Mouse (Mus musculus) urinary bladder, postnatal 10 days (tissue): ENCODE data around the gene L3mbtl4.
"Not testable (repeated sequence)": the region's sequence is repeated elsewhere in the genome, so short reads cannot be mapped to it uniquely, and the experiment has no call there.

ENCODE experiments used
- DNase-seq: peaks from one replicate; pipeline ENCODE4 v3.0.0; 2022; ENCODE audit warnings: low spot score

L3mbtl4 gene

GRCm38 (mm10) chr17:68388481-68388880, 114.9 kb downstream of the L3mbtl4 start:
- DNase-seq: no peak

- DNase-seq: no peak
Observed at GRCm38 (mm10) chr17:68405993-68406392, 132.4 kb downstream of the L3mbtl4 start.

GRCm38 (mm10) chr17:68407121-68407520, 133.5 kb downstream of the L3mbtl4 start:
- DNase-seq: not testable (repeated sequence)

- DNase-seq: no peak
Observed at GRCm38 (mm10) chr17:68422663-68423498, 149.3 kb downstream of the L3mbtl4 start.

GRCm38 (mm10) chr17:68433576-68433975, 160.0 kb downstream of the L3mbtl4 start:
- DNase-seq: no peak

GRCm38 (mm10) chr17:68450921-68451320, 177.3 kb downstream of the L3mbtl4 start:
- no peak for DNase-seq

- no peak for DNase-seq
Observed at GRCm38 (mm10) chr17:68461471-68461870, 187.9 kb downstream of the L3mbtl4 start.

- DNase-seq: no peak
Observed at GRCm38 (mm10) chr17:68467311-68467710, 193.7 kb downstream of the L3mbtl4 start.

- no peak for DNase-seq
Observed at GRCm38 (mm10) chr17:68490065-68490691, 216.6 kb downstream of the L3mbtl4 start.

GRCm38 (mm10) chr17:68492231-68492630, 218.6 kb downstream of the L3mbtl4 start:
- DNase-seq: no peak

- DNase-seq: not testable (repeated sequence)
Observed at GRCm38 (mm10) chr17:68502998-68503397, 229.4 kb downstream of the L3mbtl4 start.

GRCm38 (mm10) chr17:68559698-68560097, 286.1 kb downstream of the L3mbtl4 start:
- DNase-seq: no peak

GRCm38 (mm10) chr17:68560264-68560663, 286.7 kb downstream of the L3mbtl4 start:
- DNase-seq: no peak

GRCm38 (mm10) chr17:68571806-68572205, 298.2 kb downstream of the L3mbtl4 start:
- DNase-seq: no peak

- DNase-seq: no peak
Observed at GRCm38 (mm10) chr17:68585195-68585594, 311.6 kb downstream of the L3mbtl4 start.

GRCm38 (mm10) chr17:68591619-68592018, 318.0 kb downstream of the L3mbtl4 start:
- DNase-seq: no peak

GRCm38 (mm10) chr17:68602744-68603143, 329.1 kb downstream of the L3mbtl4 start:
- no peak for DNase-seq

- DNase-seq: no peak
Observed at GRCm38 (mm10) chr17:68607691-68608090, 334.1 kb downstream of the L3mbtl4 start.

- no peak for DNase-seq
Observed at GRCm38 (mm10) chr17:68611247-68611646, 337.6 kb downstream of the L3mbtl4 start.

- DNase-seq: no peak
Observed at GRCm38 (mm10) chr17:68625281-68625680, 351.7 kb downstream of the L3mbtl4 start.

GRCm38 (mm10) chr17:68629631-68630426, 356.2 kb downstream of the L3mbtl4 start:
- no peak for DNase-seq

GRCm38 (mm10) chr17:68631396-68631795, 357.8 kb downstream of the L3mbtl4 start:
- DNase-seq: no peak

GRCm38 (mm10) chr17:68640187-68640586, 366.6 kb downstream of the L3mbtl4 start:
- DNase-seq: no peak
